Mouse (Mus musculus): ENCODE data around the gene Krtap28-13.

Gene Krtap28-13

DNA sequence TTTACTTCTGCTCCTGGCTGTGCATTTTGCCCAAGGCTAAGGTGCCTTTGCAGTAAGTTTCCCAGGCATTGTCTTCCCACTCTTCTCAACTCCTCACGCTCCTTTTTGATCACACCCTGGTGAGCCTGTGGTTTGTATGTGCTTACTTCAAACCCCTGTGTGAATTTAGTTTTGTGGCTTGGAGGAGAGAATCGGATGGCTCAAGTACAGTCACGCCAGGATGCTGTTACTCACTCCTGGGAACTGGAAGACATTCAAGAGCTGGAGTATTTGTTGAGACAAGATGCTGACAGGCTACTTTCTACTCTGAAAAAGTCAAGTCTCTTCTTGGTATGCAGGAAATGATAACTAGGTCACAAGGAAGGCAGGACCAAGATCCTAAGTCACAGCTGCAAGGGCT, 30.5 kb downstream of the Krtap28-13 start:
- DNase-seq (ENCODE audit: low read depth, low spot score): no peak

DNA sequence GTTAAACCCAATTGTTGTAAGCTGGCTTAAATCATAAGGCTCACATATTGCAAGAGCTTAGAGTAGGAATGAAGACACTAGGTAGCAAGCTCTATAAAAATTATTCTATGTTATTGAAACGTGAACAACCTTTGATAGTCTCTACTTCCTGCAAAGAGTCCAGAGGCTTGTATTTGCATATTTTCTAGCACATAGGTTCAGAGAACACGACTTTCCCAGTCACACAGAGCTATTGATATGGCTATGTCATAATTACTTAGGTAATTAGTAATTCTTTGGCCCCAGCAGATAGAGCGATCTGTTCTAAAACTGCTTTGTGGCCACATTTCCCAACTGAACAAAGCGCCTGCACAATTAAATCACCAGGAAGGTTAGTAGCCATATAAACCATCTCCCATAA, 36.2 kb downstream of the Krtap28-13 start:
- no peak for DNase-seq (ENCODE audit: low read depth, low spot score)

DNA sequence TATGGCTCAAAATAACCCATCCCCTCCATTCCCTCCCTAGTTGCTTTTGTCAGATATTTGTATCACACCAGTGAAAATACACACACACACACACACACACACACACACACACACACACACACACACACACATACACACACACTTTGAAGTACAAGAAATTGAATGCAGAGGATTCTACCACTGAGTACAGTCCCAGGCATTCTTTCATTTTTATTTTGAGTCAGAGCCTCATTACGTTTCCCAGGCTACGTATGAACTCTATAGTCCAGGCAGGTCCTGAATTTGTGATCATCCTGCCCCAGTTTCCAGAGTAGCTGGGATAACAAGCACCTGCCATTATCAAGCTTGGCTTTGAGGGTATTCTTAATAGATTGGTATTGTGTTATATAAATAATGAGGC, 38.4 kb downstream of the Krtap28-13 start:
- DNase-seq (ENCODE audit: low read depth, low spot score): no peak

DNA sequence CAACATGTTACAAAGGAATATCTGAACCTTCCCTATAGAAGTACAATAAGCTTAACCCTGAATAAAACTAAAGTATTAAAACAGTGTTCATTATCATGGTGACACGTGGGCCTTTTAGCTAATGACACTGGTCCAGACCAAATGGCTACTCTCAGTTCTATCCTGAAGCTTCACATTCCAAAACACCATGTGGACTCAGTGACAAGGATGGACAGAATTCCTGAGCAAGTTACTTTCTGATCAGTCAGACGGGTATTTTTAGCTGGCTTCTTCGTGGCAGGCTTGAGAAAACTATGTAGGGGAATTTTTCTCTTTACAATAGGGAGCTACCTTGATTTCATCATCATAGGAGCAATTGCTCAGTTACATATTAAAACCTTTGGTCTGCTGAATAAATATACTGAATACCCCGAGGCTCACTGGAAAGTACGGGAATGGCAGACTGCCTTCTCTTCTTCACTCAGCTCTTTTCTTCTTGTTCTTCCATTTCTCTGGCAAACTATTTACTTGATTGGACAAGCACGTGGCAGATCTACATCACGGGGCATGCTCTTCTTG, 38.9 kb downstream of the Krtap28-13 start:
- DNase-seq (ENCODE audit: low read depth, low spot score): no peak

DNA sequence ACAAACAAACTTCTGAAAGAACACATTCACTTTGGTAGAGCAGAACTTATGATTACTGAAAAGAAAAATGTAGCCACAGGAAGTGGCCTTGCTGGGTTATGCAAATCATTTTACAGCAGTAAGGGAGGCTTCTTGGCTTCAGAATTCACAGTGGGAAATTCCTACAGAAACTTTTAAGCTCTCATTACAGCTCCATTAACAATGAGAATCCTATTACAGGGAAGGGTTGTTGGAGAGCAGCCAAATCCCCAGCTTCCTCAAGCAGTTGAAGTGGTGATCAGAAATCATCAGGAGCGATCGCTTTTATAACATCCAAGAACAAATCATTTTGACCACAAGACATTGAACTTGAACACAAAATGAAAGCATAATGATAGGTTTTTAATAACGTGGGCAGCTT, 41.2 kb downstream of the Krtap28-13 start:
- DNase-seq (ENCODE audit: low read depth, low spot score): no peak

DNA sequence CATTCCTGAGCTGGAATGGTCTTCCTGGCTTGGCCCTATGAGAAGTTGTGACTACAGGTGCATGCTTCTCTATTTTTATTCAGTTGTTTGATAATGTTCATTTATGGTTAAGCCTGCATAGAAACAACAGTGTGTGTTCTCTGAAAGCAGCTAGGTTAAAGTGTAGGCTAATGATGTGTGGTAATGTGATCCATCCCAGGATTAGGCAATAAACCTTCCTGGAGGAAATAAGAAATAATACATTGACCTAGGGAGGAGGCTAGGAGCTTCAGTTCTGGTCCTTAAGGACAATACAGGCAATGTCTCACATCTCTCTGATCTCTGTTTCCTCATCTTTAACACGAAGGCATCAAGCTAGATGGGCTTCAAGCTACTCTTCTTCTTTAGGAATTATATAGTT, 44.7 kb downstream of the Krtap28-13 start:
- DNase-seq (ENCODE audit: low read depth, low spot score): no peak

DNA sequence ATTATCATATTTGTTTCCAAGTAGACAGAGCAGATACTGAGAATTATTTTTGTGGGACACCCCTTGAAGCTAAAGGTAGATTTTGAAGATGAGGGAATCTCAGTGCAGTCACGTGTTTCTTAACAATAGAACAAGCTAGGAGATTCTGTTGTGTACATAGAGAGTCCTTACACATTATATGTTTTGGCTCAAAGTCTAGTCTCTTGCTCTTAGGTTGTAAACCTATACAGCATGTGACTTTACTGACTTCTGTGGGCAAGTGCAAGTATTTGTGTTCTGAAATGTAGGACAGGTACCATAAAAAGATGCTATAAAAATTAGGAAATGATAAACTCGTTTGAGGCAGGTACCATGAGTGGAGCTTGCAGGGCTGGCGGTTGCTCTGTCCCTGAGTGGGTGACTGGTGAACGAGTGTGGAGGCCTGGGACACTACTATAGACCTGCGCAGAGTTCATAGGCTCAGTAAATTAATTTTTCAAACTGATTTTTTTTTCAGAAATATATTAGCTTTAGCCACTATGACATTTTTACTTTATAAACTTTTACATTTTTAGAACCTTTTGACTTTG, 46.8 kb downstream of the Krtap28-13 start:
- no peak for DNase-seq (ENCODE audit: low read depth, low spot score)

DNA sequence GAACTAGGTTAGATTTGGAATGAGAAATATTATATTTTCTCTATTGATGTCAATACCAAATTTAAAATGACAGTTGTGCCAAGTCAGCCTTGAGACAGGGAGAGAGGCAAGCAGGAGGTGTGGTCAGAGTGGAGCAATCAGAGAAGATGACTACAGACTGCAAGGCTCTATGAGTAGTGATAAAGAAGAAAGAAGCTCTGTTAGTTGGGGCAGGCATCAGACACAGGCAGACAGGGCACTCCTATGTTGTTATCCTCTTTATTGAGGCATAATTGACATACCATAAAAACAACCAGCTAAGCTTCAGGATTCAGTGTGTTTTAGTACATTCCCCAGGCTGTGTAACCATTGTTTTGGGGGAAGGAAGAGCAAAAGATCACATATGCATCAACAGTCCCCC, 50.3 kb downstream of the Krtap28-13 start:
- DNase-seq (ENCODE audit: low read depth, low spot score): no peak

All from retina, postnatal 7 days (tissue).